Mouse (Mus musculus): ENCODE measurements around the gene Zfp947. TPM values are rescaled to one million over a fixed set of nuclear protein-coding genes. Genes with fewer than 3 reads are reported as not detected.

Zfp947 gene
- 1 to 10 TPM; 2.0 to 3.0 TPM for polyA plus RNA-seq (2017; shearing (Covaris generic))

DNA sequence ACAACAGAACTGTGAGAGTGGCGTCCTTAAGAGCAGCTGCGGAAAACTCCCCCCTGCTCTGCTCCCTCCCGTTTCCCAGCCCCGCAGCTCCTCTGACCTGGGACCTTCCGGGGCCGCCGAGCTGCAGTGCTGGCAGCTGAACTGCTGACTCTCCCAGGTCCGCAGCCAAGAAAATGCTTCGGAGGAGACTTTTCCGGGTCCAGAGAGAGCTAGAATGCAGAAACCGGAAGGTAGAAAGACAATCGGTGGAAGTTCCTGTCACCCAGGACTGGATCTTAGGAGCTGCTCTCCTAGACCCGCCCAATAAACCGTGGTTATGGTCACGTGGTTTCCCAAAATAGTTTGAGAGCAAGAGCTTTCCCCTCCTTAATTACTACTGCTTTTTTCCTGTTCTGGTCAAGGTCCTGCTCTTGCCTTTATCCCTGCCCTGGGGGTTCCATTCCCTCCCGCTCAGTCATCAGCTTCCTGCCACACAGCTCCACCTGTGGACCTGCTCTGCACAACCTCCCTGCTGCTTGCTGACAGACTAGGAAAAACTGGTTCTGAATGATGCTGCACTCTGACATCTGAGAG is at the start of gene Zfp947:
Gene Zfp947, minus strand, starts transcription at position 469 of the 573 bp plus-strand sequence.

Other genes starting within 250 kb of the Zfp947 start
- 10 to 100 TPM; 23.2 to 27.8 TPM for gene Zfp942, start 203.7 kb downstream of the Zfp947 start, polyA plus RNA-seq (2017; shearing (Covaris generic))
- gene Zfp943, start 203.6 kb downstream of the Zfp947 start, polyA plus RNA-seq (2017; shearing (Covaris generic)), result 10 to 100 TPM; 20.6 to 23.8 TPM
- 1 to 10 TPM; 3.9 to 4.1 TPM for gene Zfp994, start 59.4 kb upstream of the Zfp947 start, polyA plus RNA-seq (2017; shearing (Covaris generic))
- gene CT030661.1, start 148.6 kb upstream of the Zfp947 start, polyA plus RNA-seq (2017; shearing (Covaris generic)), result 10 to 100 TPM; 14.2 to 15.1 TPM
- gene Zfp944, start 195.2 kb upstream of the Zfp947 start, polyA plus RNA-seq (2017; shearing (Covaris generic)), result 10 to 100 TPM; 11.2 to 11.5 TPM
- 10 to 100 TPM; 13.0 to 14.5 TPM for gene Zfp758, start 195.3 kb upstream of the Zfp947 start, polyA plus RNA-seq (2017; shearing (Covaris generic))

All from inflammation-experienced regulatory T-cells (primary cell).